Mouse (Mus musculus): Measurements from ENCODE around the gene Kank1.

The Kank1 gene

DNA sequence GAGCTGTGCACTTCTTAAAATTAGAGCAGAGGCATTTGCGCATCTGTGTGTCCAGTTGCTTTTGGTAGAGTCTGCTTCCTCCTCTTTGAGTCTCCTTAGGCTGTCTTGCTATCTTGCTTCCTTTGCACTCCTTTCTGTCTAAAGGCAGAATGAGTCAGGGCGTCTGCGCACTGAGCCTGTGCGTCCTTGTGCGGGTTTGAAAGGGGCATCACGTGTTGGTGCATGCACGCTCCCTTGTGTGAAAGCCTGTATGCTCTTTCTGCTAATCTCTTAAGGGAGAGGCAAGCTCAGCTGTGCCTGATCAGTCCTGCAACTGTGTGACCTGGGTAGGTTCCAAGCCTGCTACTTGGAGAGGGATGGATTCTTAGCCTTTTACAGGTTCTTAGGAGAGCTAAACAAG lies 136.0 kb downstream of the Kank1 start:
- DNase-seq = no peak

DNA sequence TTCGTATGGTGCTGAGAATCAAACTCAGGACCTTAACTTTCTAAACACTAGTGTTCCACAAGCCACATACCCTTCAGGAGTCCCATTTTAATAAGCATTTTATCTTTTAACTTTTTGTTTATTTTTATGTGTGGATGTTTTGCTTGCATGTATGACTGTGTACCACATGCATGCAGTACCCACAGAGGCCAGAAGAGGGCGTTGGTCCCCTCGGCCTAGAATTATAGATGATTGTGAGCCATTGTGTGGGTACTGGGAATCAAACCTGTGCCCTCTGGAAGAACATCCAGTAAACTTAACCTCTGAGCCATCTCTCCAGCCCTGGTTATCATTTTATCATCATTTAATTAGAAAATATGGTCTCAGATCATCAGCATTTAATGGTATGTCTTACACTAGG lies 136.8 kb downstream of the Kank1 start:
- DNase-seq = no peak

DNA sequence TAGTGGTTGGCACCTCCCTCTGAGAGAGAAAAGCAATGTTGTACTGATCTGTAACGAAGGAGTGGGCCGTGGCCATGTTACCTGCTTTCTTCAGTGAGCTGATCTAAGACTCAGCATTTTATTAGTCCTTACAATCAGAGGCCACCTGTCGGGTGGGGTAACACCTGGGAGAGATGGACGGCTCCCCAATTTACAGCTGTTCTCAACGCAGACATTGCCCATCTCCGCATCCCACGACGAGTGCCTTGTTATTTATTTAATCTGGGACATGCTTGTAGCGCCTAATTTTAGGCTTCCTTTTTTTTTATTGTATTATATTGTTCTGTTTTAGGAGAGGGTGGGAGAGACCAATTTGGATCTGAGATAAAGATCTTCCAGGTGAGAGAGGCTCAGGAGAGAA lies 137.4 kb downstream of the Kank1 start:
- DNase-seq = no peak

DNA sequence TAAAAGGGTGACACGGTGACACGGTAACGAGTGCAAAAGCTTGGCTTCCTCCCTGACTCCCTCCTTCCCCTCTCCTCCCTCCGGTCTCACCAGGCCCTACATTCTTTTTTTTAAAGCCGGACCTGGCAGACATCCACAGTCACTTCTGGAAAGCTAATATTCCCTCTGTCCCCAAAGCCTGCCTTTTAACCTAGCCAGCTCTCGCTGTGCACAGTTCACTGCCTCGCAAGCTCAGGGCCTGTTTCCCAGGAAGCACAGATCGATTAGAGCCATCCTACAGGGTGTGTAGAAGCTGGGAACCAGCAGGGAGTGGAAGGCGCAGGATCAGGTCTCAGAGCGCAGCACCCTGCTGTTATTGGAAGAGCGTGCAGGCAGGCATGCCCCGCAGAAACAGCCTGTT lies 138.2 kb downstream of the Kank1 start:
- peak; percentile 58 to 60 for DNase-seq

DNA sequence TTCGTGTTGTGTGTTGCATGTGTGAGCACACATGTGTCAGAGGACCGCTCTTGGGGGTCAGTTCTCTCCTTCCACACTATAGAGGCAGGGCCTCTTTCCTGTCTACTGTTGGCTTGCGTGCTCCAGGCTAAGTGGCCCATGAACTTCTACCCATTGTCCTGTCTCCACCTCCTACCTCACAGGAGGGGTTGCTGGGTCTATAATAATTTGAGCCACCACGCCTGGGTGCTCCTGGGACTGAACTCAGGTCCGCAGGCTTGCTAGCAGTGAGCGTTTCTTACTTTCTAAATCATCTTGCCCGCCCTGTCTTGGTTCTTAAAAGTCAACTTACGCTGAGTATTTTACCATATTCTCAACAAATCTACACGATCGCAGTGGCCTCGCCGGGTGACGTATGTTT lies 140.1 kb downstream of the Kank1 start:
- DNase-seq = no peak

DNA sequence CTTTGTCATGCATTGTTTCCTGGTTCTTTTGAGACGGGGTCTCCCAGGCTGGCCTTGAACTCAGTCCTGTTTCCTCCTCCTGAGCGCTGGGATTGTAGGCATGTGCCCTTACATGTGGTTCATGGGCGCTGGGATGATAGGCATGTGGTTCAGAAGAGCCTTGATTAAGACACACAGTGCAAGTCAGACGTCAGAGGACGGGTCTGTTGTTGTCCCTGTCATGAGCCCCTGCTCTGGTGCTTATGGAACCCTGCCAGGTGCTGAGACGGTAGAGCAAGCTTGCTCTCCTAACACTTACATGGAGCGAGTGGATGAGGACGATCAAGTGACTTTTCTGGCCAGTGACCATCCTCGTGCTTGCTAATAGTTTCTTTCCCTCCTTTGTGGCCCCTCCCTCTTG lies 143.9 kb downstream of the Kank1 start:
- no peak for DNase-seq

DNA sequence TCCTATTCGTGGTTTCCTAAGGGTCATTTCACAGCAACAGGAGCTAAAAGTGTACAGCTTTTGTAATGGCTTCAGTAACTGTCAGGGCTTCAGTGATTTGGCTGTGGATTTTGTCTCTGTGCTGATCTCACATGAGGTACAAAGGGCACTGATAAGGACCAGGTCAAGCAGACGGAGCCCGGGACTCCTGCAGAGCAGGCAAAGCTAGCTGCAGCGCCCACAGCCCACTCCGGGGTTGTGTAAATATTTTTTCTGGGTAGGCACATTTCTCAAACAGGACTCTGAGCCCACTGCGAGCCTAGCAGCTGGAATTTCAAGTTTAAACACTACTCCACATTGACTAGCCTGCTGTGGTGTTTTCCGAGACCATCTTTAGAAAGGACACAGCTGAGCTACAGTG lies 145.2 kb downstream of the Kank1 start:
- no peak for DNase-seq

DNA sequence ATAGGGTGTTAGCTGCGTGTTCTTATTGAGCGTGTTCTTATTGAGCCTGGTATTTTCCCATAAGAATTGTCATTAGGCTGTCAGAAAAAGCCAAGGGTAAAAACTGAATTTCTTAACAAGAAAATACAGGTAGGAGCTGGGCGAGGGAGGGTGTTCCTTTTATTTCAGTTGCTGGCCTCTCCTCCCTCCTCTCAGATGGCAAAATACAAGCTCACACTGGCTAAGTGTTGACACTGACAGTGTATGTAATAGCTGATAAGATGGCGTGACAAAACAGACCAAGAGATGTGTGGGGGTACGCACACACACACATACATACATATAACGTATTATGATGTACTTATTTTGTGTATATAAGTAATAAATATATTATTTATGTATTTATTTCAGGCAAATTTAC lies 145.7 kb downstream of the Kank1 start:
- no peak for DNase-seq

DNA sequence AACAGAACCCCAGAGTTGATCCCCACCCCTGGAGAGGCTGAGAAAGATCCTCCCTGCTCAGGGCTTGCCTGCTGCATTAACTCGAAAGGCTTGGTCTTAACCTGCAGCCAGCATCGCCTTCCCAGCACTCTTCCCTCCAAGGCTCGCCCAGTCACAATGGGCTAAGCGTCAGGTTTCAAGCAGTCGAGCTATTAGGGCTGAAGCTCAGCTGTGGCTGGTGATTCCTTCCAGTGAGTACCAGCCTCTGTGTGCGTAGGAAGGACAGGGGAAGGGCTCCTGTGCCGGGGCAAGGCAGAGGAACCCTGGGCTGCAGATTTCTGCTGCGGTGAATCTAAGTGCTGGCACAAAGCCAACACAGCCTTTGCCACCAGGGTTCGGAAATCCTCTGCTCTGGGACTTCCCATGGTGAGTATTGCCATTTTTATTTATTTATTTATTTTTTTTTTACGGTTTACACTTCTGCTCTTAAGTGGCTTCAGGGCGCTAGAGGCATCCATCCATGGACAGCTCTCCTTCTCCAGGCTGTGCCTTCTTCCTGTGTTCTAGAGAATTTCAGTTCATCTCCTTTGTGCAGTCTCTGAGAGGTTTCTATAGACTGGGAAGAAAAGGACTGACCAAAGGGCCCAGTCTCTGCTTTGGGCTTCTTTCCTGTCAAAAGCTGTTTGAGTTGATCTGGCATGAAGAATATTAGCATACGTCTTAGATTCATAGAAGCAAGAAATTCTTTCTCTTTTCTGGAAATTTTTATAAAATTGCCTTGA lies 146.8 kb downstream of the Kank1 start:
- DNase-seq = peak; percentile 21 to 36

DNA sequence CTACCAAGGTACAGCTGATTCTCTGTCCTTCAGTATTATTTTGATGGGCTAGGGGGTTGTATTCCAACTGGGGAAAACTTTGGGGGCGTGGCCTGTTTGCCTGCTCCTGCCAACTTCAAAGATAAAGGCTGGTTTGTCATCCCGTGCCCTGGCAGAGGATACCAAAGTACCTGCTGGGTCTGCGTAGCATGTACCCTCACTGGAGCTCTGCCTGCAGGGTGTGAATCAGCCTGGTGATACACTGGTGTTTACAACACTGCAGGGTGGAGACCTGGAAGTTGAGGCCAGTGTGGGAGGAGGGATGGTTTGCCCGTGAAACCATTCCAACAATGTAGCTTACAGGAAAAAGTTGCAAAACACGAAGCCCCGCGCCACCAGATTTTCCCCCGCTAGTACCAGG lies 149.2 kb downstream of the Kank1 start:
- DNase-seq = no peak

DNA sequence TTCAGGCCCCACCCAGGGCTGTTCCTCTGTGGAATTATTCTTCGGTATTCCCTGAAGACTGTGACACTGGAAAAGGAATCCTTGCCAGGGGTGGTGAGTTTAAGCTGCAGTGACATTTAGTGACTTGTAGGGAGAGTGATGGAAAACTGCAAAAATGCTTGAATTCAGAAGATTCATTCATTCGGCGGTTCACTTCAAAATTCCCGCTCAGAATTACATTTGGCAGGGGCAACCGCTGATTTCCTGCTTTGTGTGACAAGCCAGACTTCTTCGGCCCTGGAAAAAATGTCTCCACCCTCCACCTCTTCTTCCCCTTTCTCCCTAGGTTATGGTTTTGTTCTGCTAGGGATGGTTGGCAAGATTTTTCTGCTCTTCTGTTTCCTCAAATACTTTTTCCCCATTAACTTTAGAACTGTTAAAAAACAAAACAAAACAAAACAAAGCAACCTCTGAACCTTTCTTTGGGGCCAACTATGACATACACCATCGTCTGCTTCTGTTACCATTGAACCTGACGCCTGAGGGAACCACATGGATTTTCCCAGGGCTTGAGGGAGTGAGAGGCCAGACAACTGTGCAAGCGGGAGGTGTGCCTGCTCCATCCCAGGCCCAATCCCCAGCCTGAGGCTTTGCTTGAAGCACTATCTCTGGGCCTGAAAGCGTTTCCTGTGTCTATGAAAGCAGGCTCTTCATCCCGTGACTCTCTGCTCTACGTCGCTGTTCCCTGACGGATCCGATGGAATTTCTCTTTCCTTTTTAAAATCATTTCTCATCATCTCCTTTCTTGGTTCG lies 150.1 kb downstream of the Kank1 start:
- DNase-seq = no peak

DNA sequence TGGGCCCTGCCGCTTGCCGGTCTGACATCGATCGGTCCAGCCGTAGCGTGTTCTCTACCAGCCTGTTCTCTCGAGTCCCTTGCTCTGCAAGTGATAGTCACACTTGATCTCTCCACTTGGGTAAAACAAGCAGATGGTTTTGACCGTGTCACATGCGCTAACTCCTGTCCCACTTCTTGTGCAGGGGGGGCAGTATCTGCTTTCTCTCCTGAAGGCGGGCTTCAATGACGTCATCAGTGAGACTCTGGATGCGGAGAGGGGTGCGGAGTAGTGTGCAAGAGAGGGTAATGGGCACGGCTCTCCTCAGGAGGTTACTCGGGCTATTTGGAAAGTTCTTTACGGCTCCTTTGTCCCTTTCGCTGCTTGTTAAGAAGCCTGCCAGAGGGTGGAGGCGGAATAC lies 151.1 kb downstream of the Kank1 start:
- no peak for DNase-seq

DNA sequence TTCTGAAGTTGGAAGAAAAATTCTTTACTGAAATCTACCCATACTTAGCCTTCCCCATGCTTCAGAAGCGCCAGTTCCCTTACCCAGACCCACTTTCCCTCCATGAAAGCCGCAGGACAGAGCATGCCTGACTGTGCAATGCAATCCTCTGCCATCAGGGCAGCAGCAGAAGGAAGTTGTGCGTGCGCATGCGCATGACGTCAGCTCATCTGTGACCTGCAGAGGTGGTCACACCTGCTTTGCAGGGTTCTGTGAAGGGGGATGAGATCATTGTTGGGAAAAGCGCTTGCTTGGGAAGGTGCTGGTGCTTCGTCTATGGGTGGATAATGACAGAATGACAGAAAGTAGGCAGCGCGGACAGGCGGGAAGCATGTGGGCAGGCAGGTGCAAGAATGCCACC lies 155.4 kb downstream of the Kank1 start:
- DNase-seq = no peak

DNA sequence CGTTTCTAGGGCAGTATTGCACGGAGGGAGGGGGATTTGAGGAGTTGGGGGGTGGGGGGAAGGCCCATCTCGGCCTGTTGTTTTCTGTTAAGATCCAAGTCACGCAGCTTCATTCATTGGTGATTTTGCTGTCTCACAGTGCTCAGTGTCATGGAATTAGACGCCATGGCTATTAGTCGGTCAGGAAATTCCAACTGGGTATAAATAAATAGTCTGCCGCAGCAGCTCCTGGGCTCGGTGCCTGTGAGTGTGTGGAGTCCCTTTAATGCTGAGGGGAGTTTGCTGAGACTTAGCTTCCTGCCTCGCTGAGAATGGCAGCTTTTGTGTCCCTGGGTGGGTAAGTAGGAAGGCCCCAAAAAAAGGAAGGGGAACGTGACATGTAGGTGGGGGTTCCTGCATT lies 158.3 kb downstream of the Kank1 start:
- DNase-seq = peak in 1 of 2 experiments; percentile 21

DNA sequence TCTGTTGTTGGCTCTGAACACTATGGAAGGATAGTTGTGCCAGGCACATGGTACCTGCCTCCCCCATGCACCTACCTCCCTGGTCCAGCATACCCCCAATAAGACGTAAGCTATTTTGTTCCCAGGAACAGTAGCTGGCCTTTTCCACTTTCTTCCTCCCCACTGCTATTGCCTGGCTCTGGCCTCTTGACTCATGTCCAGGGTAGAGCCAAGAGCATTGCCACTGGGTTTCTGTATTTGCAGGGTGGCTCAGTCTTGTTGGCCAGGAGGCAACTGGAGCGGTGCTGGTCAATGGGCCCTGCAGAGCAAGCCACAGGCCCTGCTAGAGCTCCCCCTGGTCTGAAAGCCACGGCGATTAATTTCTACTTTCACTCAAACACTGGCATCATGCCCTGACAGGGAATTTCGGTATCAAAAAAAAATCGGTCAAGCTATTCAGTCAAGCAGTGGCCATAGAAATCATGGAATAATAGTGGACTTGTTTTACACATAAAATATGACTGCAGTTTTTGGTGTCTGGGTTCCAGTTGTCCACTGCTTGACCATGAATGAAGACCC lies 160.0 kb downstream of the Kank1 start:
- DNase-seq = no peak

DNA sequence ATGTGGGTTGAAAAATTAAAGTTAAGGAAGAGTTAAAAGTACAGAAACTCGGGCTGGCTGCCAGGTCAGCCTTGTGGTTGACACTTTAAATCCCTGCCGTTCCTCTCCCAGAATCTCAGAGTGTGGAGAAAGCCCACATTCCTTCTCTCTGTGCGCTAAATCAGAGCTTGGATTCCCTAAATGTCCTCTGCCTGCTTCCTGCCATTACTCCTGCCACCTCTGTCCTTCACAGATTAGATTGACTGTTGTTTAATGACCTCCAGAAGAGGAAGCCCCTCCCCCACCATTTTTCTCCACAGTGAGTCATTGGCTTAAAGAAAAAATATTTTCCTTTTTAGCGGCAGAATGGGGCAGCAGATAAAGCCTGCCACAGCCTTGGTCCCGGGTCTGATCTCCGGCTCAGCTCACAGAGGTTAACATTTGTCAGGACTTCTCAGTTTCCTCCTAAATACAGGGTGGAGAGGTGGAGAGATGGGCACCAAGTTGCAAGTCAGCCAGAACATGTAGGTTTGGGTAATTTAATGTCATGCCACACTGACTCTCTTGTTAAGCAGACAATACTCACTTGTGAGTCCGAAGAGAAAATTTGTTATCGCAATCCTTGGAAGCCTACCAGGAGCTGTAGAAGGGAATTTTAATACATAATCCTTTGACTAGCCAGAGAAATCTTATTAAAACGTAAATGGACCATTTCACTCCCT lies 162.9 kb downstream of the Kank1 start:
- no peak for DNase-seq

DNA sequence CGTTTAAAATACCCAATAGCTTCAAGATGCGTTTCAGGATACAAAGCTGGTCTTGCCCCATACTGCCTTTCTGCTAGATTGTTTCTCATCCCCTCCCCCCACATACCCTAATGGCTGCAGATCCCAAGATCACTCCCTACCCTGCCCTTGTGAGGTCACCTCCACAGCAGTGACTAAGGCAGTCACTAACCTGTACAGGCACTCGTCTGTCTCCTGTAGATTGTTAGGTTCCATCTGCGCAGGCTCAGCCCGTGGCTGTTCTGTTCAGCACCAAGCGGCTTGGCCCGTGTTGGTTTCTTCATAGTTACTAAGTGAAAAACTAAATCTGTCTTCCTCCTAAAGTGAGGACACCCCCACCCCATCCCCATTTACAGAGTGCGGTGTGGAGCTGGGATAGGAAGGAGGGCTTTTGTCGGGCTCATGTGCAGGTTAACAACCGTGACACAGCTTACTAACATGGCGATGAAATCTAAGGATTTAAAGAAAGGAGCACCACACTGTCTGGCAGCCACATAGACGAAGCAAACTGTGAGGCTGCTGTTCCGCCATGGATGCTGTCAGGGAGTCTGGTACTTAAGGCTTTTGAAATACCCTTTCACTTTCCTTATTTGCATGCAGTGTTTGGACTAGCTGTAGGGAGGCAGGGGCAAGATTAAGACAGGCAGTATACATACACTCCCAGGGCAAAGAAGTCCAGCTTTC lies 163.6 kb downstream of the Kank1 start:
- DNase-seq = no peak

DNA sequence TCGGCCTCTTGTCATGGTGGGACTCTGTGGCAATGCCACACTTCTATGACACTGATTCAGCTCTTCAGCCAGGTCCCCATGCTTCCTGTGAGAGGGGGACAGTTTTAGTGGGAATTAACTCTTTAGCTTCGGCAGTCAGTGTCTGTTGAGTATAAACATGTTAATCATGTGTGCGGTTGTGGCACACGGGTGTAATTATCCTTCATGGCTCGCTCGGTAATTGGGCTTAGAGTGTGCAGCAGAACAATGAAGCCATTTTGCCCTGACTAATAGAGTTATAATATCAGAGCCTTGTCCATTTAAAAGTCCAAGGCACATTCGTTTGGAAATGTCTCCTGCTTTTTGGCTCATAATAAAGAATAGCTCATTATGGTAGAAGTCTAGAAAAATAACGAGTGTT lies 164.7 kb downstream of the Kank1 start:
- no peak for DNase-seq

DNA sequence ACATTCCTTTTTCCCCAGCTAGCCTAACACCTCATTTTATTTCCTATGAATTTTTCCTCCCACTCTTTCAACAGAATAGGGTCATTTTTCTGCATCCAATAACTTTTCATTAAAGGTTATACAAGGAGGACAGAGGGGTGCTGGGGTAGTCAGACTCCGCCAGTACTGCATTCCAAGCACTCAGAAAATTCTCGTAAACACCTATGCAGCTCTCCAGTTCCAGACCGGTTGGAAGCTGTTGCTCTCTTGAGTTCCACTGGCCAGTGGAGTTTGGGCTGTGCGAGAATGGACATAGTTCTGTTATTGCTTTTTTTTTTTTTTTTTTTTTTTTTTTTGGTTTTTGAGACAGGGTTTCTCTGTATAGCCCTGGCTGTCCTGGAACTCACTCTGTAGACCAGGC lies 167.4 kb downstream of the Kank1 start:
- no peak for DNase-seq

DNA sequence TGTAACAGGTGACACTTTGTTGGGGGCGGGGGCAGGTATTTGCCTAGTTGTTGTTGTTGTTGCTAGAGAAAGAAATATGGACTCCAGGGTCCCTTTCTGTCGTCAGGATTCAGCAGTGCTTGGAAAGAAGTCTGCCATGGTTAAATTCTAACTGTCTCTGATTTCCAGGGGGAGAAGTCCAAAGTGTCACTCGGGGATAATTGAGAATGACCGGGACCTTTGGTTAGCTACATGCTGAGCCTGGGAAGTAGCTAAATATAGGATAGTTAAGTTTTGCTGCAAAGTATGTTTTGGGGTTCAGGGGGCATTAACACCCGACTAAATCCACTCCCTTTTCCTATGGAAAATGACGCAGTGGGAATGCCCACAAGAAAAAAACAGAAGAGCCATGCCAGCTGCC lies 169.2 kb downstream of the Kank1 start:
- no peak for DNase-seq

DNA sequence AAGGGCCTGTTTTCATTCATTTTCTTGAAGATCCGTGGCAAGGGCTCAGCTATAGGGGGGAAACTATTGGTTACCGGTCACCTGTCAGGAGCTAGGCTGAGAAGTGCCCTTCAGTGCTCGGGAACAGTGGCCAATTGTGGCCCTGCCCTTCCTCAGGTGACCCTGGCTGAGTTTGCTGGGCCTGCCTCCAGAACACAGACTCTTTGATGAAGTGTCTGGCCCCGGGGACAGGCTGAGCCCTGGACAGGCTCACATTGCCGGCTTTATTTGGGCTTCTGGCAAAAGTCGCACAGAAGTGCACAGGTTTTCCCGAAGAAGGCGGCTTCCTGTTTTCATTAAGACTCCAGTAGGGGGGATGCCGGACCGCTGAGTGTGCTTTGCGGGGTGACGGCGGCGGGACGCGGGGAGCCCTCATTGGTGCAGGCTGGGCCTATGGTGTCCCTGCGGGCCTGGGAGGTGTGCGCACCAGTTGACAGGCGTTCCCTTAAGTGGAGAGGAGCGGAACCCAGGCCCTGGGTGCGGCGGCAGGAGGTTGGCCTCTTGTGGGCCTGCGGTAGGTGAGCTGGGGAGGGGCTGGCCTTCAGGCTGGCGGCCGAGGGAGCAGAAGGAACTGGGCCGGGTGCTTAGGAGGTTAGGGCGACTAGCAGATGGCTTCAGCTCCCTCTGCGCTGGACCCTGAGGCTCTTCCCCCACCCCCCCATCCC lies 169.9 kb downstream of the Kank1 start:
- DNase-seq = peak; percentile 34 to 42

DNA sequence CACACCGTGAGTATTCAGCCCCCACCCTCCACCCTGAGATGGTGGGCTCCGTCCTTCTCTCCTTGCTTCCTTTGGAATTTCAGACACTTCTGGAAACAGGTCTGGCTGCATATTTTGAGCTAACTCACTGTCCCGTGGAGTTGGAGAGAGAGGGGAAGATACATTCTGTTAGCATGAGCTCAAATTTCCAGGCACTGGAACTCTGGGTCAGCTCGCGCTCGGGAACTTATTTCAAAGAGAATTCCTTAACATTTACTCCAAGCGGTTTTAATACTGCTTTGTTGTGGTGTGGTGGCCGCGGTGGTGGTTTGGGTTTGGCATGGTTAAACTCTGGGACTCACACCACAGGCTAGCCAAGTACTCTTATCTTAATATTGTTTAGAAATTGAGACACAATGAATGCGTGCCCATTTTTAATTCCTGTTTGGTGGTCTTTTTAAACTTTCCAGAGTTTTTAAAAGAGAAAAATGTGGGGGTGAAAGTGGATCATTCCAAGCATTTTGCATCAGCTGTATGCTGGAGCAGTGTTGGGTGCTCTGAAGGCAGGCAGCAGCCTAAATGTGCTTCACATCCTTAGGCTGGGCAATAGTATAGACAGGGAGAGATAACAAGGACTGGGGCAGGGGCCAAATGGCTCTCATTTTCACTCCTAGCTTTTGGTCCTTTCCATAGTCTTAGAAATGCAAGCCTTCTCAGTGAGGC lies 170.6 kb downstream of the Kank1 start:
- no peak for DNase-seq
